ENCODE assay signal across 8 mouse cellular contexts in the genomic region with DNA sequence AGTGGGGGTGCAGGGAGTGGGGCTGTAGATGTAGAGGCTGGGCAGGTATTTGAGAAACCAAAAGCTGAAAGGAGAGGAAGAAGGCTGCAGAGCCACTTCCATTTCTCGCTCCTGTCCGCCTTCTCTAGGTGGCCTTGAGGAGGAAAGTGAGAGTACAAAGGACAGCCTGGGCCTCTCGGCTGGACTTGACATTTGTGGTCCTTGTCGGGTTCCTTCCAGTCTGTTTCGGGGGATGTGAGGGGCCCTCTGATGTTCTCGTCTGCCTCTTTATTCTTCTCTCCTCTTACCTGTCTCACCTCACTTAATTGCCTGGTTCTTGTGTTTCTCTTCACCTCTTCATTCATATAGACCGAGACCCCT. TPM values are rescaled to one million over a fixed set of nuclear protein-coding genes. Genes with fewer than 3 reads are reported as not detected.
DNase-seq lines count a peak whose midpoint lies in the region; ATAC-seq and TF ChIP-seq lines count a peak whose summit lies in the region.

No protein-coding gene starts in this region.

- 16% methylated on average over 7 of the region's 7 CpGs for WGBS in heart, postnatal 0 days
- WGBS in bone marrow, adult 2 months, result 33% methylated on average over 7 of the region's 7 CpGs
- 3% methylated on average over 7 of the region's 7 CpGs for WGBS in hindbrain, embryonic 13.5 days
- 5% methylated on average over 7 of the region's 7 CpGs for WGBS in midbrain, embryonic 13.5 days

- peak overlapping the region; percentile 100 for H3K27ac ChIP-seq in heart, postnatal 0 days (ENCODE audit: low read depth)
- peak overlapping the region; percentile 28; the same call in 1 of the 2 replicates for H3K27ac ChIP-seq in bone marrow, adult 2 months (ENCODE audit: control insufficient read depth, insufficient read depth, low read depth, low read length, poor library complexity)
- peak overlapping the region; percentile 100 for H3K27ac ChIP-seq in hindbrain, embryonic 13.5 days
- H3K27ac ChIP-seq in midbrain, embryonic 13.5 days, result peak overlapping the region; percentile 100

- peak overlapping the region; percentile 98 for H3K4me3 ChIP-seq in heart, postnatal 0 days (ENCODE audit: low read depth, low read length)
- H3K4me3 ChIP-seq in bone marrow, adult 2 months (replicated peaks; ENCODE audit: control insufficient read depth, low read depth, low read length), result peak overlapping the region; percentile 51
- H3K4me3 ChIP-seq in hindbrain, embryonic 13.5 days, result peak overlapping the region; percentile 93
- H3K4me3 ChIP-seq in midbrain, embryonic 13.5 days (replicated peaks), result peak overlapping the region; percentile 94

- no peak for TF ChIP-seq EP300 in heart, postnatal 0 days (IDR thresholded peaks at IDR 0.05; ENCODE audit: low read depth)

- peaks cover 18% of the 10 kb centered on the region for H3K36me3 ChIP-seq in heart, postnatal 0 days (replicated peaks; ENCODE audit: control insufficient read depth, insufficient read depth, low read length)
- peaks cover 17% of the 10 kb centered on the region for H3K36me3 ChIP-seq in hindbrain, embryonic 13.5 days
- peaks cover 17% of the 10 kb centered on the region for H3K36me3 ChIP-seq in midbrain, embryonic 13.5 days

- ATAC-seq in heart, postnatal 0 days (ENCODE audit: insufficient read depth, low read depth), result no peak
- ATAC-seq in hindbrain, embryonic 13.5 days (ENCODE audit: low FRiP score), result no peak
- no peak for ATAC-seq in midbrain, embryonic 13.5 days

- intact Hi-C loops in heart, postnatal 14 days (cut with DNase I), result loop anchor here (5.0 kb wide), 1 partner anchor 119 kb away; a partner anchor contains a TSS

- H3K9me3 ChIP-seq in heart, postnatal 0 days (replicated peaks; ENCODE audit: control insufficient read depth, low read length), result no peaks in the 10 kb centered on the region
- H3K9me3 ChIP-seq in hindbrain, embryonic 13.5 days, result no peaks in the 10 kb centered on the region
- H3K9me3 ChIP-seq in midbrain, embryonic 13.5 days, result no peaks in the 10 kb centered on the region

- peaks cover 39% of the 10 kb centered on the region for H3K4me1 ChIP-seq in heart, postnatal 0 days (ENCODE audit: control insufficient read depth, insufficient read depth)
- H3K4me1 ChIP-seq in bone marrow, adult 2 months (ENCODE audit: control insufficient read depth, insufficient read depth, low read length), result no peaks in the 10 kb centered on the region; the same call in 1 of the 2 replicates
- peaks cover 63% of the 10 kb centered on the region for H3K4me1 ChIP-seq in hindbrain, embryonic 13.5 days (replicated peaks)
- peaks cover 65% of the 10 kb centered on the region for H3K4me1 ChIP-seq in midbrain, embryonic 13.5 days (replicated peaks)

- peak overlapping the region; percentile 99 for H3K9ac ChIP-seq in heart, postnatal 0 days (replicated peaks; ENCODE audit: low read depth, low read length)
- peak overlapping the region; percentile 100 for H3K9ac ChIP-seq in hindbrain, embryonic 13.5 days
- H3K9ac ChIP-seq in midbrain, embryonic 13.5 days (replicated peaks), result peak overlapping the region; percentile 100

- no peak for TF ChIP-seq POLR2A in bone marrow, adult 2 months (IDR thresholded peaks at IDR 0.05; ENCODE audit: borderline replicate concordance, control insufficient read depth, low read depth, low read length)

- no peak for DNase-seq in heart, postnatal 0 days (ENCODE audit: low spot score)
- no peak for DNase-seq in heart, postnatal 14 days
- no peak for DNase-seq in adrenal gland, postnatal 25 days
- DNase-seq in frontal cortex, postnatal 36 days (ENCODE audit: low spot score in 2 of 2), result no peak
- no peak for DNase-seq in ovary, postnatal 10 days (ENCODE audit: low spot score)

- no peak for TF ChIP-seq CTCF in heart, postnatal 0 days (IDR thresholded peaks at IDR 0.05; ENCODE audit: low read depth)
- TF ChIP-seq CTCF in bone marrow, adult 2 months (IDR thresholded peaks at IDR 0.05; ENCODE audit: control insufficient read depth, insufficient read depth, low read length), result no peak

- H3K27me3 ChIP-seq in heart, postnatal 0 days (ENCODE audit: control insufficient read depth, insufficient read depth, low read length), result no peaks in the 10 kb centered on the region
- no peaks in the 10 kb centered on the region for H3K27me3 ChIP-seq in hindbrain, embryonic 13.5 days
- H3K27me3 ChIP-seq in midbrain, embryonic 13.5 days, result no peaks in the 10 kb centered on the region

- H3K4me2 ChIP-seq in heart, postnatal 0 days (ENCODE audit: low read depth, low read length), result peak overlapping the region; percentile 97
- H3K4me2 ChIP-seq in hindbrain, embryonic 13.5 days, result peak overlapping the region; percentile 100
- peak overlapping the region; percentile 99 for H3K4me2 ChIP-seq in midbrain, embryonic 13.5 days (replicated peaks)

RNA-seq across cellular contexts. Expression of a gene that starts 1.6 kb away (rescaled TPM):
- total RNA-seq in heart, postnatal 0 days (2014; rRNA removed; ENCODE audit: low replicate concordance), result 323 and 565 TPM in 2 replicates
- 221 and 246 TPM in 2 replicates for polyA plus RNA-seq in heart, postnatal 0 days (2015; fragmentation: Nextera tagmentation; extraction: Ambion mirVana)
- 100 to 1,000 TPM; 369 to 378 TPM for total RNA-seq in heart, postnatal 14 days (2021)
- 157 and 192 TPM in 2 replicates for polyA plus RNA-seq in bone marrow, adult 2 months (2011; ENCODE audit: insufficient read depth, insufficient read length, low replicate concordance, missing spikeins)
- 744 and 801 TPM in 2 replicates for polyA plus RNA-seq in hindbrain, embryonic 13.5 days (2015; fragmentation: Nextera tagmentation; extraction: Ambion mirVana)
- polyA plus RNA-seq in midbrain, embryonic 13.5 days (2015; fragmentation: Nextera tagmentation; extraction: Ambion mirVana), result 662 and 802 TPM in 2 replicates
- total RNA-seq in adrenal gland, postnatal 25 days (2021), result 790 and 858 TPM in 2 replicates

RNA-seq across cellular contexts. Expression of a gene that starts 6.8 kb away (rescaled TPM):
- total RNA-seq in heart, postnatal 0 days (2014; rRNA removed; ENCODE audit: low replicate concordance), result 0.11 and 0.27 TPM in 2 replicates
- 0.82 and 0.85 TPM in 2 replicates for polyA plus RNA-seq in heart, postnatal 0 days (2015; fragmentation: Nextera tagmentation; extraction: Ambion mirVana)
- under 1 TPM; 0.62 to 0.80 TPM for total RNA-seq in heart, postnatal 14 days (2021)
- 2.9 and 7.6 TPM in 2 replicates for polyA plus RNA-seq in bone marrow, adult 2 months (2011; ENCODE audit: insufficient read depth, insufficient read length, low replicate concordance, missing spikeins)
- polyA plus RNA-seq in hindbrain, embryonic 13.5 days (2015; fragmentation: Nextera tagmentation; extraction: Ambion mirVana), result 2.4 and 2.6 TPM in 2 replicates
- polyA plus RNA-seq in midbrain, embryonic 13.5 days (2015; fragmentation: Nextera tagmentation; extraction: Ambion mirVana), result 2.3 and 2.5 TPM in 2 replicates
- 1.2 and 1.4 TPM in 2 replicates for total RNA-seq in adrenal gland, postnatal 25 days (2021)

RNA-seq across cellular contexts. Expression of a gene that starts 12.9 kb away (rescaled TPM):
- 333 and 532 TPM in 2 replicates for total RNA-seq in heart, postnatal 0 days (2014; rRNA removed; ENCODE audit: low replicate concordance)
- polyA plus RNA-seq in heart, postnatal 0 days (2015; fragmentation: Nextera tagmentation; extraction: Ambion mirVana), result 296 and 298 TPM in 2 replicates
- total RNA-seq in heart, postnatal 14 days (2021), result 100 to 1,000 TPM; 214 to 217 TPM
- polyA plus RNA-seq in bone marrow, adult 2 months (2011; ENCODE audit: insufficient read depth, insufficient read length, low replicate concordance, missing spikeins), result 45.8 and 74.0 TPM in 2 replicates
- polyA plus RNA-seq in hindbrain, embryonic 13.5 days (2015; fragmentation: Nextera tagmentation; extraction: Ambion mirVana), result 481 and 505 TPM in 2 replicates
- 419 and 462 TPM in 2 replicates for polyA plus RNA-seq in midbrain, embryonic 13.5 days (2015; fragmentation: Nextera tagmentation; extraction: Ambion mirVana)
- total RNA-seq in adrenal gland, postnatal 25 days (2021), result 271 and 277 TPM in 2 replicates

RNA-seq across cellular contexts. Expression of a gene that starts 30.3 kb away (rescaled TPM):
- 4.5 TPM in 1 of 2 replicates, not detected in the other for total RNA-seq in heart, postnatal 0 days (2014; rRNA removed; ENCODE audit: low replicate concordance)
- polyA plus RNA-seq in heart, postnatal 0 days (2015; fragmentation: Nextera tagmentation; extraction: Ambion mirVana), result 0.04 and 0.10 TPM in 2 replicates
- total RNA-seq in heart, postnatal 14 days (2021), result 10 to 100 TPM in 1 of 2 experiments, 1 to 10 TPM in 1; 1.2 to 12.3 TPM
- 3.5 and 3.6 TPM in 2 replicates for polyA plus RNA-seq in bone marrow, adult 2 months (2011; ENCODE audit: insufficient read depth, insufficient read length, low replicate concordance, missing spikeins)
- polyA plus RNA-seq in hindbrain, embryonic 13.5 days (2015; fragmentation: Nextera tagmentation; extraction: Ambion mirVana), result 0.14 and 0.19 TPM in 2 replicates
- 0.07 TPM in 1 of 2 replicates, not detected in the other for polyA plus RNA-seq in midbrain, embryonic 13.5 days (2015; fragmentation: Nextera tagmentation; extraction: Ambion mirVana)
- 0.21 TPM in 1 of 2 replicates, not detected in the other for total RNA-seq in adrenal gland, postnatal 25 days (2021)

RNA-seq across cellular contexts. Expression of a gene that starts 47.0 kb away (rescaled TPM):
- total RNA-seq in heart, postnatal 0 days (2014; rRNA removed; ENCODE audit: low replicate concordance), result 203 and 241 TPM in 2 replicates
- 130 and 134 TPM in 2 replicates for polyA plus RNA-seq in heart, postnatal 0 days (2015; fragmentation: Nextera tagmentation; extraction: Ambion mirVana)
- 10 to 100 TPM; 90.1 to 99.6 TPM for total RNA-seq in heart, postnatal 14 days (2021)
- polyA plus RNA-seq in bone marrow, adult 2 months (2011; ENCODE audit: insufficient read depth, insufficient read length, low replicate concordance, missing spikeins), result 18.1 and 33.0 TPM in 2 replicates
- 89.3 and 94.5 TPM in 2 replicates for polyA plus RNA-seq in hindbrain, embryonic 13.5 days (2015; fragmentation: Nextera tagmentation; extraction: Ambion mirVana)
- 89.9 and 95.2 TPM in 2 replicates for polyA plus RNA-seq in midbrain, embryonic 13.5 days (2015; fragmentation: Nextera tagmentation; extraction: Ambion mirVana)
- 172 and 177 TPM in 2 replicates for total RNA-seq in adrenal gland, postnatal 25 days (2021)

Comparison
In these comparisons a context has a peak if more than half of its experiments do, and no peak if none do; other contexts are left out.
1. H3K27ac ChIP-seq: peak in every context shown above with its lines; median percentile 100 in heart, postnatal 0 days; 100 in hindbrain, embryonic 13.5 days; 100 in midbrain, embryonic 13.5 days; 28 in bone marrow, adult 2 months.